8 mouse cellular contexts compared by ENCODE assay signal in the genomic region with DNA sequence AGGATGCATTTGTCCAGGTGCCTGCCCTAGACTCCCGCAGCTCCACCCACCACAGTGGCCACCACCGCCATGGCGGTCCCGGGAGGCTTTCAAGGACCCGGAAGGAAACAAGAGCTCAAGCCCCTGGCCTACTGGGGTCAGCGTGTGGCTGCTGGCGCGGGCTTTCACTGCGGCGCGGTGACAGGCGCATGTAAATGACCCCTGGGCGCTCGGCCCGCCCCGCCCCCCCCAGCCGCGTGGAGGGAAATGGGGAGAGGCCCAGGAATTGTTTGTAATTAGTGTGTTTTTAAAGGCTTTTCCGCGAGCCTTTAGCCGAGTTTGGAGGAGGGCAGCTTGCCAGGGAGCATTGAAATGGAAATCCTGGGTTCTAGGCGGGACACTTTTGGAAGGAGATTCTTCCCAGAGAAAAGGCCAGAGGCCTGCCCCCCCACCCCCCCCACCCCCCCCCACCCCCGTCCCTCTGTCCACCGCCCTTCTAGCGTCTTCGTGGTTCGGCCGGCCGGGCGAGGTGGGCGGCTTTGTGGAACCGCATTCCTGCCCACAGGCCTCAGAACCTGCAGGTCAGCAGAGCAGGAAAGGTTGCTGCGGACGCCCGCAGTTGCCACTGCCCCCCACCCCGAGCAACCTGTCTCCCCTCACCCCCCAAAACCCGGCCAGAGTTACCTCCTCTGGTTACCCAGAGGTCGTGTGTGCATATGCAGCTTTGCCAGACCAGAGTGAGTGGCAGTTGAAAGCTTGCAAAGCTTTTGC. TPM values are rescaled to one million over a fixed set of nuclear protein-coding genes. Genes with fewer than 3 reads are reported as not detected.
DNase-seq lines count a peak whose midpoint lies in the region; ATAC-seq and TF ChIP-seq lines count a peak whose summit lies in the region.

No protein-coding gene starts in this region.

- H3K9ac ChIP-seq in lung, embryonic 14.5 days, result no peak overlapping the region
- no peak overlapping the region for H3K9ac ChIP-seq in forebrain, embryonic 16.5 days (replicated peaks; ENCODE audit: low read depth, low read length)
- no peak overlapping the region for H3K9ac ChIP-seq in limb, embryonic 14.5 days (ENCODE audit: low read depth, low read length, severe bottlenecking)
- H3K9ac ChIP-seq in stomach, embryonic 14.5 days (replicated peaks; ENCODE audit: low read depth, low read length), result no peak overlapping the region

- H3K4me2 ChIP-seq in lung, embryonic 14.5 days, result peak overlapping the region; percentile 41
- peak overlapping the region; percentile 26 for H3K4me2 ChIP-seq in forebrain, embryonic 16.5 days (ENCODE audit: low read length)
- H3K4me2 ChIP-seq in limb, embryonic 14.5 days (replicated peaks; ENCODE audit: low read depth, low read length, severe bottlenecking), result peak overlapping the region; percentile 30; the same call in 1 of the 2 replicates
- H3K4me2 ChIP-seq in stomach, embryonic 14.5 days (replicated peaks; ENCODE audit: low read depth, low read length), result peak overlapping the region; percentile 18; the same call in 1 of the 2 replicates

- no peak for TF ChIP-seq POLR2A in limb, embryonic 14.5 days (IDR thresholded peaks at IDR 0.05; ENCODE audit: borderline replicate concordance, extremely low read depth, insufficient read depth, insufficient read length)
- no peak for TF ChIP-seq POLR2A in thymus, adult 2 months (IDR thresholded peaks at IDR 0.05; ENCODE audit: control insufficient read depth, extremely low read depth, insufficient read depth, low read length, poor library complexity)

- peak overlapping the region; percentile 76 for H3K27ac ChIP-seq in lung, embryonic 14.5 days (ENCODE audit: low read depth)
- no peak overlapping the region for H3K27ac ChIP-seq in forebrain, embryonic 16.5 days (ENCODE audit: low read length)
- peak overlapping the region; percentile 63; the same call in 1 of the 2 replicates for H3K27ac ChIP-seq in limb, embryonic 14.5 days (replicated peaks; ENCODE audit: low read depth, low read length)
- H3K27ac ChIP-seq in stomach, embryonic 14.5 days (ENCODE audit: low read length), result peak overlapping the region; percentile 72
- H3K27ac ChIP-seq in thymus, adult 2 months (ENCODE audit: control insufficient read depth, insufficient read depth, low read length), result no peak overlapping the region

- peak; percentile 81 for DNase-seq in lung, embryonic 14.5 days
- DNase-seq in lung, postnatal 36 days, result no peak
- DNase-seq in limb, embryonic 14.5 days (ENCODE audit: low spot score), result no peak
- no peak for DNase-seq in adrenal gland, adult 8-10 months
- no peak for DNase-seq in thymus, adult 2 months
- no peak for DNase-seq in ovary, postnatal 36 days (ENCODE audit: low spot score)

- no peaks in the 10 kb centered on the region for H3K4me1 ChIP-seq in lung, embryonic 14.5 days (ENCODE audit: insufficient read depth)
- H3K4me1 ChIP-seq in forebrain, embryonic 16.5 days (replicated peaks; ENCODE audit: control insufficient read depth, insufficient read depth, low read length), result peaks cover 8% of the 10 kb centered on the region
- H3K4me1 ChIP-seq in limb, embryonic 14.5 days (ENCODE audit: control insufficient read depth, insufficient read depth, low read length), result 0 out of 2 replicates have a peak, but pooled peaks cover 4% of the 10 kb centered on the region
- H3K4me1 ChIP-seq in stomach, embryonic 14.5 days (ENCODE audit: control insufficient read depth, insufficient read depth, low read length), result no peaks in the 10 kb centered on the region
- H3K4me1 ChIP-seq in thymus, adult 2 months (replicated peaks; ENCODE audit: control insufficient read depth, insufficient read depth, low read length), result no peaks in the 10 kb centered on the region

- peak; percentile 64 for ATAC-seq in lung, embryonic 14.5 days (ENCODE audit: insufficient read depth)
- peak; percentile 58 for ATAC-seq in forebrain, embryonic 16.5 days
- no peak for ATAC-seq in limb, embryonic 14.5 days (ENCODE audit: low FRiP score, low read depth)
- ATAC-seq in stomach, embryonic 14.5 days (ENCODE audit: insufficient number of reproducible peaks, insufficient read depth, low FRiP score, low read depth), result peak; percentile 58

- H3K4me3 ChIP-seq in lung, embryonic 14.5 days (ENCODE audit: low read depth, low read length), result no peak overlapping the region
- H3K4me3 ChIP-seq in forebrain, embryonic 16.5 days (replicated peaks; ENCODE audit: low read length), result no peak overlapping the region
- H3K4me3 ChIP-seq in limb, embryonic 14.5 days (replicated peaks; ENCODE audit: low read length), result no peak overlapping the region
- no peak overlapping the region for H3K4me3 ChIP-seq in stomach, embryonic 14.5 days (ENCODE audit: low read depth, low read length)
- no peak overlapping the region for H3K4me3 ChIP-seq in thymus, adult 2 months (ENCODE audit: control insufficient read depth, insufficient read depth, low read length)

- H3K27me3 ChIP-seq in lung, embryonic 14.5 days (ENCODE audit: insufficient read depth, low read length), result no peaks in the 10 kb centered on the region
- no peaks in the 10 kb centered on the region; the same call in 1 of the 2 replicates for H3K27me3 ChIP-seq in forebrain, embryonic 16.5 days (replicated peaks; ENCODE audit: control insufficient read depth, insufficient read depth, low read length)
- no peaks in the 10 kb centered on the region for H3K27me3 ChIP-seq in limb, embryonic 14.5 days (ENCODE audit: control insufficient read depth, insufficient read depth, low read length)
- H3K27me3 ChIP-seq in stomach, embryonic 14.5 days (ENCODE audit: control insufficient read depth, insufficient read depth, low read length), result 0 out of 2 replicates have a peak, but pooled peaks cover 3% of the 10 kb centered on the region
- H3K27me3 ChIP-seq in thymus, adult 2 months (ENCODE audit: control insufficient read depth, insufficient read depth, low read length), result no peaks in the 10 kb centered on the region

- WGBS in lung, embryonic 14.5 days, result 21% methylated on average over 25 of the region's 38 CpGs
- WGBS in forebrain, embryonic 16.5 days, result 33% methylated on average over 32 of the region's 38 CpGs
- 35% methylated on average over 27 of the region's 38 CpGs for WGBS in limb, embryonic 14.5 days
- WGBS in stomach, embryonic 14.5 days, result 26% methylated on average over 34 of the region's 38 CpGs
- WGBS in thymus, adult 2 months, result 70% methylated on average over 25 of the region's 38 CpGs

- H3K36me3 ChIP-seq in lung, embryonic 14.5 days (ENCODE audit: insufficient read depth), result no peaks in the 10 kb centered on the region
- no peaks in the 10 kb centered on the region for H3K36me3 ChIP-seq in forebrain, embryonic 16.5 days (ENCODE audit: control insufficient read depth, insufficient read depth)
- no peaks in the 10 kb centered on the region for H3K36me3 ChIP-seq in limb, embryonic 14.5 days (ENCODE audit: control insufficient read depth, insufficient read depth, low read length)
- no peaks in the 10 kb centered on the region for H3K36me3 ChIP-seq in stomach, embryonic 14.5 days (ENCODE audit: control insufficient read depth, insufficient read depth, low read length)
- no peaks in the 10 kb centered on the region for H3K36me3 ChIP-seq in thymus, adult 2 months (ENCODE audit: control insufficient read depth, insufficient read depth, low read length)

- TF ChIP-seq CTCF in lung, embryonic 14.5 days (IDR thresholded peaks at IDR 0.05; ENCODE audit: low read depth), result no peak
- TF ChIP-seq CTCF in thymus, adult 2 months (IDR thresholded peaks at IDR 0.05; ENCODE audit: borderline replicate concordance, control insufficient read depth, extremely low read depth, insufficient read depth, low read length, poor library complexity), result no peak

- no peaks in the 10 kb centered on the region for H3K9me3 ChIP-seq in lung, embryonic 14.5 days (ENCODE audit: low read depth, low read length)
- no peaks in the 10 kb centered on the region for H3K9me3 ChIP-seq in forebrain, embryonic 16.5 days (ENCODE audit: control insufficient read depth, low read length)
- H3K9me3 ChIP-seq in limb, embryonic 14.5 days (ENCODE audit: control insufficient read depth, low read length), result no peaks in the 10 kb centered on the region
- no peaks in the 10 kb centered on the region for H3K9me3 ChIP-seq in stomach, embryonic 14.5 days (ENCODE audit: control insufficient read depth, low read depth, low read length)

RNA-seq across cellular contexts. Expression of a gene that starts 28.1 kb away (rescaled TPM):
- polyA plus RNA-seq in lung, embryonic 14.5 days (2014; fragmentation: Nextera tagmentation; extraction: Ambion mirVana), result 160 and 162 TPM in 2 replicates
- 408 and 409 TPM in 2 replicates for polyA plus RNA-seq in forebrain, embryonic 16.5 days (2015; fragmentation: Nextera tagmentation; extraction: Ambion mirVana)
- polyA plus RNA-seq in limb, embryonic 14.5 days (2012; rRNA removed), result 104 and 120 TPM in 2 replicates
- 145 and 149 TPM in 2 replicates for polyA plus RNA-seq in limb, embryonic 14.5 days (2014; fragmentation: Nextera tagmentation; extraction: Ambion mirVana)
- polyA plus RNA-seq in stomach, embryonic 14.5 days (2014; fragmentation: Nextera tagmentation; extraction: Ambion mirVana), result 149 and 153 TPM in 2 replicates
- total RNA-seq in adrenal gland, adult 8-10 months (2022), result 100 to 1,000 TPM; 141 to 154 (median 142) TPM
- 28.6 and 37.1 TPM in 2 replicates for polyA plus RNA-seq in thymus, adult 2 months (2012; rRNA removed)

Comparison
In these comparisons a context has a peak if more than half of its experiments do, and no peak if none do; other contexts are left out.
1. H3K27ac ChIP-seq: peak in lung, embryonic 14.5 days (single experiment), limb, embryonic 14.5 days (single experiment) and stomach, embryonic 14.5 days (single experiment); none in forebrain, embryonic 16.5 days (single experiment) and thymus, adult 2 months (single experiment).
2. Peak in every context shown above with its lines, with median percentiles within 50 percentile points of each other: H3K4me2 ChIP-seq.